Mouse (Mus musculus) cerebellum, postnatal 36 days (tissue): Measurements from ENCODE around the gene Ankrd35.
"Not testable (repeated sequence)": the region's sequence is repeated elsewhere in the genome, so short reads cannot be mapped to it uniquely, and the experiment has no call there.

Source experiments
- DNase-seq, 2 experiments: peaks; one replicate each; pipeline ENCODE4 v3.0.0; 2021 to 2022; ENCODE audit warnings: mixed read lengths in 2 of 2

The Ankrd35 gene

GRCm38 (mm10) chr3:96674442-96674841, 4.5 kb downstream of the Ankrd35 start:
- no peak for DNase-seq

GRCm38 (mm10) chr3:96675171-96675570, 5.2 kb downstream of the Ankrd35 start:
- DNase-seq, result no peak

- DNase-seq, result no peak
Observed at GRCm38 (mm10) chr3:96675690-96676089, 5.8 kb downstream of the Ankrd35 start.

- no peak for DNase-seq
Observed at GRCm38 (mm10) chr3:96678456-96678855, 8.5 kb downstream of the Ankrd35 start.

DNA sequence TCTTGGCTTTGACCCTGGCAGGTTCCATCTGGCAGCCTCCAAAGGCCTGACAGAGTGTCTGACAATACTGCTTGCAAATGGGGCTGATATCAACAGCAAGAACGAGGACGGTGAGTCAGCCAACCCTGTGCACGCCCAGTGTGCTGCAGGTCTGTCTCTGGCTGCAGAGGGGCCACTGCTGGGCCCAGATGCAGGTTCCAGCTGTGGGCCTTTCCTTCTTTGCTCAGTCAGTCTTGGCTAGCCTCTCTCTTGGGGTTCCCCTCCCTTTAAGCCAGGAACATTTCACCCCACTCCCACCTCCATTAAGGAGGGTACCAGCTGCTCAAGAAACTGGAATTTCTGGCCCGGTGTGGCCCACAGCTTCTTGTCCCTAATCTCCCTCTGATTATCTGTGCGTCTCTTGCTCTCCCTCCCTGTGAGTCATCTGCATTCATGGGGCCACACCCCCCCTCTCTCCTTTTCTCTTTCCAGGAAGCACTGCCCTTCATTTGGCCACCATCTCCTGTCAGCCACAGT, 9.3 kb downstream of the Ankrd35 start:
- no peak for DNase-seq

DNA sequence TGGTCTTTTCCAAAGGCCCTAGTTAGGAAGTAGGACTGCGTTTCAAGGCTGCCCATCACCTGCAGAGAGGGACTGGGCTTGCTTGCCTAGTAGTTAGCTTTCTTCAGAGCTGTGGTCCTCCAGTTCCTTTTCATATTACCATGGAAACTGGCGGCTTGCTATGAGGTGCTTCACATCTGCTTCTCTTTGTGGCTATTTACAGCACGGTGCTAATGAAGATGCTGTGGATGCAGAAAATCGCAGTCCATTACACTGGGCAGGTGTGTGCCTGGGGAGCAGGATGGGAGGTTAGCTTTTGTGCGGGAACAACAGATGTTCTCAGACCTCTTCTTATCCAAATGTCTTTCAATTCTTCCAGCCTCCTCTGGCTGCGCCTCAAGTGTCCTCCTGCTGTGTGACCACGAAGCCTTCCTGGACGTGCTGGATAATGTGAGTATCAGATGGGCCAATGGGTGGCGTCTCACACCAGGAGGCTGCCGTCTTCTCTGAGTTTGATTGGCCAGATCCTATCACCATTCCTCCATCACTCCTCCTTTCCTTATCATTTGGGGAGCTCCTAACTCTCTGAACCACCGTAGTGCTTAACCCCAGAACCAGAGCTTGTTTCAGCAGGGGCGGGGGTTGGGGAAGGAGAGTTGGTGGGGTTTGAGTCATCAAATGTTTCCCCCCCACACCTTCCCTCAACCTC, 10.5 kb downstream of the Ankrd35 start:
- DNase-seq, result no peak

DNA sequence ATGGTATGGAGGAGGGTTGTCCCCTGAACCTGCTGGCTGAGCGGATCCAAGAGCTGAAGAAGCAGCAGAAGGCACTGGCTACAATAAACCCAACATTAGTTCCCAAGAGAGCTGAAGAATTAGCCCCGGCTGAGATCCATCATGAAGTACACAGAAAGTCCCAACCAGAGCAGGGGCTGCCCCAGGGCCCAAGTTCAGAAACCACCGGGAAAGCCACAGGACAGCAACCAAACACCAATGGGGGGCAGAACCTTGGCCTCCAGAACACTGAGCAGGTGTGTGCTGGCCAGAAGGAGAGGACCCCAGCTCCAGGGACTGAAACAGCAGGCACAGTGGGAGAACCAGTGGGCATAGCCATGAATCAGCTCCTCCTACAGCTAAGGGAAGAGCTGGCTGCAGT, 13.6 kb downstream of the Ankrd35 start:
- no peak for DNase-seq

GRCm38 (mm10) chr3:96684151-96684821, 14.4 kb downstream of the Ankrd35 start:
- no peak for DNase-seq

DNA sequence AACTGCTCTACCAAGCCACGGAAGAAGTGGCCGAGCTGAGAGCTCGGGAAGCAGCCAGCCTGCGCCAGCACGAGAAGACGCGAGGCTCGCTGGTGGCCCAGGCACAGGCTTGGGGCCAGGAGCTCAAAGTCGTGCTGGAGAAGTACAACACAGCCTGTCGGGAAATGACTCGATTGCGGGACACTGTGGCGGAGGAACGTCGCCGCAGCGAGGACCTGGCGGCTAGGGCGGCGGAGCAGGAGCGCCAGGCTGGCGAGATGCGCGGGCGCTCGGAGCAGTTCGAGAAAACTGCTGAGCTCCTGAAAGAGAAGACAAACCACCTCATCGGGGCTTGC, 14.9 kb downstream of the Ankrd35 start:
- DNase-seq, result no peak

DNA sequence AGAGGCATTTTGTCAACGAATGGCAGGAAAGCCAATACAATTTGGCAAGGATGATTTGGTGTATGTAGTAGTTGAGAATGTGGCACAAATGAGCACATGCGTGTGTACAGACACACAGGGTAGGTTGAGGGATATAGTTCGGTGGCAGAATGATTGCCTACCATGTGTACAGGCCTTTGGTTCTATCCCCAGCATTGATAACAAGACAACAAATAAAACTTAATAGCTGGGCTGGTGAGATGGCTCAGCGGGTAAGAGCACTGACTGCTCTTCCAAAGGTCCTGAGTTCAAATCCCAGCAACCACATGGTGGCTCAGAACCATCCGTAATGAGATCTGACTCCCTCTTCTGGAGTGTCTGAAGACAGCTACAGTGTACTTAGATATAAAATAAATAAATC, 16.1 kb downstream of the Ankrd35 start:
- DNase-seq, result not testable (repeated sequence)

GRCm38 (mm10) chr3:96688854-96689253, 18.9 kb downstream of the Ankrd35 start:
- no peak for DNase-seq

DNA sequence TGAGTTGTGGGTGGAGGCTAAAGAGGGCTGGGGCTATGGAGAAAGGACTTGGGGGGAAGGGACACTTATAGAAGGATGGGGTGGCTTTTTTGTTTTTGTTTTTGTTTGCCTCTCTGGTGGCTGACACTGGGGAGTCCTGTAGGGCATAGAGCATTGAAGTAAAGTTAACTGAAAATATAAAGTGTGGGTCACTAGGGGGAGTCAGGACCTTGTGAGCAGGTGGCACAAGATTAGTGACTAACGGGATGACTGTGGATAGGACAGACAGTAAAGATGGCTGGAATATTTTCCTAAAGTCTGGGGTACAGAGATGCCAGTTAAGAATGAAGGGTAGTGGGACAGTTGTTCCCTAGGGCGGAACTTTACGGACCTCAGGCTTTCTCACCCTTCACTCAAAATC, 20.4 kb downstream of the Ankrd35 start:
- DNase-seq, result no peak

- no peak for DNase-seq
Observed at GRCm38 (mm10) chr3:96692506-96692905, 22.6 kb downstream of the Ankrd35 start.

- no peak for DNase-seq
Observed at GRCm38 (mm10) chr3:96693579-96693978, 23.6 kb downstream of the Ankrd35 start.

- DNase-seq, result peak; percentile 41 to 49
Observed at GRCm38 (mm10) chr3:96696198-96696765, 26.4 kb downstream of the Ankrd35 start, which contains the start of gene Pias3. TSS of gene Pias3 (plus strand) at chr3:96696384.

- peak; percentile 78 to 85 for DNase-seq
Observed at GRCm38 (mm10) chr3:96696766-96697732, 27.1 kb downstream of the Ankrd35 start.

DNA sequence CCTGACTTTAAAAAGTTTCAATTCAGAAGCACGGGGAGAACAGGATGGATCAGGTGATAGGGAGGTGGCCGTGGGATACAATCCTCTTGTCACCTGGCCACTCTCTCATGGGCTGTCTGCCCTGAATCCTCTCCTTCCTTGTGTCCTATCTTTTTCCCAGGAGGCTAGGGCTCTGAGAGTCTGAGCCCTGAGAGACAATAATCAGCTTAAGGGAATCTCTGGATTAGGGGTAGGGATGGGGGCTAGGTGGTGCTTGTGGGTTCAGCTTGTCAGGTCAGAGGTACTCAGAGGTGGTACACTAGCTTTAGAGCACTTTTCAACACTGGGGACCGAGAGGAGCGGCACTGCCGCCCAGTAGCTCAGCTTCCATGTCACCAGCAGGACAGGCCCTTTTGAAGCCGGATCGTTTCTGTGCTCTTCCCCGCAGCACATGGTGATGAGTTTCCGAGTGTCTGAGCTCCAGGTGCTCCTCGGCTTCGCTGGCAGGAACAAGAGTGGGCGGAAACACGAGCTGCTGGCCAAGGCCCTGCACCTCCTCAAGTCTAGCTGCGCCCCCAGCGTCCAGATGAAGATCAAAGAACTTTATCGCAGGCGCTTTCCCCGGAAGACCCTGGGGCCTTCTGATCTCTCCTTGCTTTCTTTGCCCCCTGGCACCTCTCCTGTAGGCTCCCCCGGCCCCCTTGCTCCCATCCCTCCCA, 29.2 kb downstream of the Ankrd35 start:
- DNase-seq, result peak in 1 of 2 experiments; percentile 20

- DNase-seq, result peak; percentile 20 to 28
Observed at GRCm38 (mm10) chr3:96700376-96700775, 30.4 kb downstream of the Ankrd35 start.

DNA sequence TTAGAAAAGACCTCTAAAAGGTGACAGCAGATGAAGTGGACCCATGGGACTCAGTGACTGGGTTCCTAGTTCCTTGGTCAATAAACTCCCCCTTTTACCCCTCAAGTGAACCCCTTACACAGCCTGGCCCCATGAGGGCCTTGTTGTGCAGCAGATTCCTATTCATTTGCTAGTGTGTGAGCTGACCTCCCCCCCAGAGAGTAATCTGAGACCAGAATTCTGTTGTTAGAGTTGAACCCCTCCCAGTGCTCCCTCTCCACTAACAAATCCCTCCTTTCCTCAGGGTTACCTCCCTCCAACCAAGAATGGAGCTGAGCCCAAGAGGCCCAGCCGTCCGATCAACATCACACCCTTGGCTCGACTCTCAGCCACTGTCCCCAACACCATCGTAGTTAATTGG, 31.1 kb downstream of the Ankrd35 start:
- no peak for DNase-seq

DNA sequence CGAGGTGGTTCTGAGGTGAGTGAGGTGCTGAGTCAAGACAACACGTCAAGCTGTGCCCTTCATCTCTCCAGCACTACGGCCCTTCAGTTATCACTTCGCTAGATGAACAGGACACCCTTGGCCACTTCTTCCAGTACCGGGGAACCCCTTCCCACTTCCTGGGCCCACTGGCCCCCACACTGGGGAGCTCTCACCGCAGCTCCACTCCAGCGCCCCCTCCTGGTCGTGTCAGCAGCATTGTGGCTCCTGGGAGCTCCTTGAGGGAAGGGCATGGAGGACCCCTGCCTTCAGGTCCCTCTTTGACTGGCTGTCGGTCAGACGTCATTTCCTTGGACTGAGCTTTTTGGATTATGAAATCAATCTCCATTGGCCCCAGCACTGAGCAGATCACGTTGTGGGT, 34.8 kb downstream of the Ankrd35 start:
- peak in 1 of 2 experiments; percentile 33 for DNase-seq

- DNase-seq, result no peak
Observed at GRCm38 (mm10) chr3:96706217-96706616, 36.3 kb downstream of the Ankrd35 start.

GRCm38 (mm10) chr3:96706984-96707383, 37.1 kb downstream of the Ankrd35 start:
- no peak for DNase-seq
